Mouse (Mus musculus) liver, postnatal 0 days (tissue): ENCODE measurements at regions not wholly inside any gene's neighbourhood (a gene's known extent, or its start where the extent isn't known, plus 50 kb on each side); places are given as distances from the start of the nearest gene placed in this dataset.

Experiments
- CTCF ChIP-seq: sonication (generic); IDR thresholded peaks from 2 replicates; pipeline ENCODE4 v1.5.1; 2016; ENCODE audit warnings: antibody characterized with exemption, low read depth
- EP300 ChIP-seq: IDR thresholded peaks from 2 replicates; pipeline ENCODE4 v1.6.1; 2016; ENCODE audit warnings: antibody characterized with exemption, low read depth, mild to moderate bottlenecking

DNA sequence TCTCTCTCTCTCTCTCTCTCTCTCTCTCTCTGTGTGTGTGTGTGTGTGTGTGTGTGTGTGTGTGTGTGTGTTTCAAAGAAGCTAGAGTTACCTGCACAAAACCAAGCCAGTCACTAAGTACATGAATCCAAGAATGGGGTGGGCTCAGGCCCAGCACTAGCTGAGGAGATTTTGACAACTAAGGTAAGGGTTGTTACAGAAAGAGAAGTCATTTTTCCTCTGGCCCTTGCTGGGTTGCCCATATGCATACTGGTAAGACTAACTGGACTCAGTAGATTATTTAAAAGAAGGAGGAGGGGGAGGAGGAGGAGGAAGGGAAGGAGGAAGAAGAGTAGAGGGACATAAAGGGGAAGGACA is 62.4 kb upstream of the Sv2b start:
- TF ChIP-seq EP300: no peak
- no peak for TF ChIP-seq CTCF
